Mouse (Mus musculus): ENCODE results near the gene Vmn1r4.

The Vmn1r4 gene

DNA sequence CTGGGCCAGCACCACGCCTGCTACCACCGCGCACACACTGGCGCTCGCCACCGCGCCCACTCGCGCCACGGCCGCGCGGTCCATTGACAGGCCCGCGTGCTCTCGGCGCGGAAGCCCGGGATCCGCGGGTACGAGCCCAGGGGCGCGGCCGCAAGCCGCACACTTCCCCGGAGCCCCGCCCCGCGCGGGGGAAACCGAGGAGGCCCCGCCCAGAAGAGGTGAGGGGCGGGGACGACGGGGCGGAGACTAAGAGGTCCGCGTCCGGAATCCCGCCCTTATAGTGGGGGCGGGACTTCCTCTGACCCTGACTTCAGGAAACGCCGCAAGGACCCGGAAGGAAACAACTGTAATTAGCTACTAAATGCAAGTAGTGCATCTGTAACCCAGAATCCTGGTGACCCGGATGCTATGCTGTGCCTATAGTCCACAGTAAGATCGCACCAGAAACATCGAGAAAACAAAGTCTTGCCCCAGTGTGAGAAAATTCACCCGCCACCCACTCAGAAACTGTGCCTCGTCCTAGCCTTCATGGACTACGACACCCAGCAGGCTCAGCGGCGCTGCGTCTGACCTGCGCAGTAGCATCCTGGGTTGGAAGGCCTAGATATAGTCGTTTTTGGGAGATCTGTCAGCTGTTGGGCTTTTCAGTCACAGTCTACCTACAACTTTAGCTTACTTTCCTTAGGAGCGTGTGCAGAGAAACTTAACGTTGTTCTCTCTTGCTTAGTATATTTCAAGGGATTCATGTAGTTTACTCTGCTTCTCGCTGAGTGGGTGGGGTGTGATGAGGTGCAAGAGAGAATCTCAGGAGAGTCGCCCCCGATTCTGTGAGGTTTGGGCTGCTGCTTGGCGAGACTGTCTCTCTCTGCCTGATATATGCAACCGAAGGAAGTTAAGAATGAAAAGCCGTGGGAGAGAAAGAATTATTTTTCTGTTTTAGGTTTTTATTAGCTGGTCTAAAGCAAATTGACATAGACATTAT lies at the start of gene Vmn1r4, which contains the start of gene Nt5c3:
Gene Vmn1r4, plus strand, starts transcription at position 290 of the 982 bp plus-strand sequence.
Gene Nt5c3, minus strand, starts transcription at position 207 of the 982 bp plus-strand sequence.
- in situ Hi-C loops (cut with MboI) = loop anchor here (10.0 to 25.0 kb wide), 3 partner anchors 209 to 763 kb away; partner anchors contain the start of genes Avl9 and Pyurf

DNA sequence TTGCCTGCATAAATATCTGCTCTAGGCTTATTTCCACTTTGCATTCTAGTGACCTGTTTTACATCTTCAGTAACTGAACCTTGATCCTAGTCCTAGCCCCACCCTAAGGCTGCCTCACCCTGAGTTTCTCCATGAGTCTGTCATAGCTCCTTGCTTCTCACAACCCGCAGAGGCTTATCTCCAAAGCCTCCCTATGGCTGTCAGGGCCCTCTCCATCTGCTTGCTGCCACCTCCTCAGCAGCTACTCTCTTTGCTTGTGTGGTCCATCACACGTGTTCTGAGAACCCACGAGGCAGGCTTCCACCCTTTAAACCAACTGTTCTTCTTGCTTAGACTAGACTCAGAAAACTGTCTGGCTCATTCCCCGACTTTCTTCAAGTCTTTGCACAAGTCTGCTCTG lies 46.9 kb upstream of the Vmn1r4 start:
- in situ Hi-C loops (cut with MboI) = no loop called here

DNA sequence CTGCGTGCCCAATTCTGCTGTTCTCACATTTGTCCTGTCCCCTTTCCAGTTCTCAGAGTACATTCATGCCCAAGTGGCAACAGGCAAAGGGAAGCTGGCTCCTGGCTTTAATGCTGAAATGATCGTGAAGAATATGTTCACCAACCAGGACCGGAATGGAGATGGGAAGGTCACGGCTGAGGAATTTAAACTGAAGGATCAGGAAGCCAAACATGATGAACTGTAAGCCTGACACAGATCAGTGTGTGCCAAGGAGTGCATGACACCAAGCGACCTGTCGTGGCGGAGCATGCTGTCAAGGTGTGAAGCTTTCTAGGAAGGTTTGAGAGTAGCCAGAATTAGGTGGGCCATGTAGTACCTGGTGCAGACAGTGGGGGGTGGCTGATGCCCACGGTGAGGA lies 45.8 kb upstream of the Vmn1r4 start:
- in situ Hi-C loops (cut with MboI) = no loop called here

DNA sequence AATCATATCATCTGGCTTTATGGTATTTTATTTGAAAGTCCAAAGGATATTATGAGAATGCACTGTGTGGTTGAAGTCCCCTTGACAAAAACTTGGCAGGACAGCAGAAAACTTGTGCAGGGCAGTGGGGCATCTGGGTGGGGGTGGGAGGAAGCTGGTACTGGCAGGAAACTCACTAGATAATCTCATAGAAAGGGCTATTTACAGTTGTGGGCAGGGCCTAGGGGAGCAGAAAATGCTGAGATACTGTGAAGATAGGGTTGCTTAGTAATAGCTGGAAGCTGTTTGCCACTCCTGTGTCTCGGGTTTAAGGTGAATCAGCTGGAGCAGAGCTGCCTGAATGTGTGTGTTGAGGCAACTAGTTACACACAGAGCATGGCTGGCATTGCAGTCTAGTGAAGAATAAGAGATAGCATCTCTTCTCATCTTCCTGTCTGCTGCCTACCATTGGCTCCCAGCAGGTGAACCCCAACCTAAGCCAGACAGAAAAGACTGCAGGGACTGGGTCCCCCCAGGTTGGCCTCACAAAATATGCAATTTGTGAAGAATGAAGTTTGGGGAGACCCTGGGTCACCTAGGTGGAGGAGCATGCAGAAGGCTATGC lies 44.4 kb upstream of the Vmn1r4 start:
- in situ Hi-C loops (cut with MboI) = no loop called here

DNA sequence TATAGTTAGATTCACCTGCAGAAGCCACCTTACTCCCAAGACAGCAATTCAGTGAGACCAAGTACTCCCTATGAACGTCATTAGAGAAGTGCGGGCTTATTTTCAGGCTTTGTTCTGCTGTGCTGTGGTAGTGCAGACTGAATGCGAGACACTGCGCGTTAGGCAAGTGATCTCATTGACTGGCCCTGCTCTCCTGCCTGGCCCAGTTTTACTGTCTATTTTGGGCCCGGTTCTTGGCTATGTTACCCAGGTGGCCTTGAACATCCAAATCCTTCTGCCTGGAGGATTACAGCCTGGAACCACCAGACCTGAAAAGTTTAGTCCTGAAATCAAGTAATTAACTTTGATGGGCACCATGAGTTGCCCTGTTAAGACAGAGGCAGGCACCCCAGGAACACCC lies 35.3 kb upstream of the Vmn1r4 start:
- in situ Hi-C loops (cut with MboI) = no loop called here

DNA sequence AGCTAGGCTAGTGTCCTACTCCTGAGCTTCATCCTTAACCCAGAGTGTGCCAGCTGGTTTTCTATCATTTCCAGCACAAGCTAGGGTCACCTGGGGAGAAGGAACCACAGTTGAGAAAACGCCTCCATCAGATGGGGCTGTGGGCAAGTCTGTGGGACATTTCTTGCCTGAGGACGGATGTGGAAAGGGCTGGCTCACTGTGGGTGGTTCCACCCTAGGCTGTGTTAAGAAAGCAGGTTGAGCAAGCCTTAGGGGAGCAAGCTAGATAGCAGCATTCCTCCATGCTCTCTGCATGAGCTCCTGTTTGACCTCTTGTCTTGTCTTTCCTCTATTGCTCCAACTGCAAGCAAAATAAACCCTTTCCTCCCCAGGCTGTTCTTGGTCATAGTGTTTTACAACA lies 33.1 kb upstream of the Vmn1r4 start:
- in situ Hi-C loops (cut with MboI) = no loop called here

DNA sequence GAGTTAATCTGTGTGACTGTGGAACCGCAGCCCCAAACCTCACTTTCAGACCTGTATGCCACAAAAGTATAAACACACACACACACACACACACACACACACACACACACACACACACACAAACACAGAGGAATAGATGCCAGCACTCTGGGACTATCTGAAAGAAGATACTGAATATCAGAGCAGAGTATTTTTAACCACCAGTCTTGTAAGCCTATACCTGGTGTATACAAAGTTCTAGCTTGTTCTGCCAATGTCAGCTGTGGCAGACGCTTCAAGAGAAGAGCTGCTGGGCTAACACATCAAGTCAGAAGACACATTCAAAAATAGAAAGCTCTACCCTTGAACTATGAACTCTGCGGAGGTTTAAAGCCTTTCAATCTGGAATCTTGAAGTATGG lies 24.2 kb upstream of the Vmn1r4 start:
- in situ Hi-C loops (cut with MboI) = no loop called here

DNA sequence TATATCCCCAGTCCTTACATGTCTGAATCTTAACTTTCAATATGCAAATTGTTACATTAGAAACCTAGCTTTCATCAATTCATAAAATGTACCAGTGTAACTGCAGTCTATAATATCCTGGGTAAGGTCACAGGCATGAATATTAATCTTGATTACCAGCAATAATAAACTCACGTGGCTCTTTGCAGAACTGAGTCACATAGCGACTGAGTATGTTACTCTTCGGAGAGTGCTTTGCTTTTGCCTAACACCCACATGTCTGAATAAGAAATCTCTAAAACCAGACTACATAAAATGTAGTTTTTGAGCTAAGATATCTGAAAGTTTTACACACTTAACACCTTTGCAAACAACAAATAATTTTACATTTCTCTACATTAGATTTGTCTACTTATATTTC lies 22.5 kb upstream of the Vmn1r4 start:
- in situ Hi-C loops (cut with MboI) = loop anchor here (25.0 kb wide), 1 partner anchor 786 kb away; the partner anchor contains the start of gene Pyurf

DNA sequence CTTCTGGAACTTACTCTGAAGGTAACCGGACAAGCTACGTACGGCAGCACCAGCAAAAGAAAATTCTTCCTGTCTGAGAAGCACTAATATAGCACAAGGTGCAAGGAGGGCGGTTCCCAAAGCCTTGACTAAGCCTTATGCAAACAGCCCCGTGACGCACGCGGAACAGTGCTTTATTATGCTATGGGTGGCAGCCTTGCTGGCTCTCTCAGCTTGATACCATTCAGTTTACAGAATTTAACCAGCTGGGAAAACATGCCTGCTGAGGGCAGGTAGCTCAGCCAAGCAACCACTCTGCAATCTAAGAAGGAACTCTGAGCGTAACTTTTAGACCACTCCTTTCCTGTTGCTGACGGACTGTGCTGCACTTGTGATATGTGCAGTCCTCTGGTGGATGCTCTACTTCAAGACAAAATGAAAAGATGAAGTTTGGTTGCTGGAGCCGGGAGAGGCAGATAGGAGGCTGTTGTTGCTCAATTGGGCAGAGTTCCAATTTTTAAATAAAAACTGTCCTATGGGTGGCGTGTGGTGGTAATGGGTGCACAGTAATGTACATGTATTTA lies 21.9 kb upstream of the Vmn1r4 start:
- in situ Hi-C loops (cut with MboI) = loop anchor here (25.0 kb wide), 1 partner anchor 785 kb away; the partner anchor contains the start of gene Pyurf

DNA sequence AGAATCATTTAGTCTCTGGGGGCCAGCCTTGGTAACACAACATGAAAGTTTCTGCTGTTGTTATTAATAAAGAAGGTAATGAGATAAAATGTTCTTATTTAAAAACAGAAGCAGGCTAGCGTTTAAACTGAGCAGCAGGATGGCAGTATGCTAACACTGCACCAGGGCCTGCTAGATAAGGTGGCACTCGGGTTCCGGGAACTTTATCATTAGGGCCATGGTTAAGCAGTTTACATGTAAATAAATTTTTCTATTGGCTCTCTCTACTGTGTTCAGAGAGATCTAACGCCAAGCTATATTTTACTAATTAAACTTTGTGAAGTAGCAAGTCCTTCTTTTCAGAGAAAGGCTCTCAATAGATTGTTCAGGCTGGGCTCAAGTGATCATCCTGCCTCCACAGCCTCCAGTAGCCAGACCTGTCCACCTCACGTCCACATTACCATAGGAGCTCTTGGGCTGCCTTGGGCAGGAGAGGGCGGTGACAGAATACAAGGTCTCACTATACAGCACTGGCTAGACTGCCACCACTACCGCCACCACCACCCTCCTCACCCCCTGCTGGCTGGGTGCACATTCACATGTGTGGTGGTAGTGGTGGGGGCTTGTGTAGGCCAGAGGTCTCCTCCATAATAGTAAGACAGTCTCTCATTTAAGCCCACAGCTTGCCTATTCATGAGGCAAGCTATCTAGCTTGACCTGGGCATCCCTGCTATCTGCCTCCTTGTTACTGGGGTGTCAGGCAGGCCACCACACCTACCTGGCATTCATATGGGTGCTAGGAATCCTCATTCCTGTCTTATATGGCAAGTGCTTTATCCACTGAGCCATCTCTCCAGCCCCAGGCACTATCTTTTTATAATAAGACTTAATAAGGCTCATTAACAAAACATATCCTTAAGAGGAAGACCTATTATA lies 21.0 kb upstream of the Vmn1r4 start:
- in situ Hi-C loops (cut with MboI) = loop anchor here (25.0 kb wide), 1 partner anchor 784 kb away; the partner anchor contains the start of gene Pyurf

DNA sequence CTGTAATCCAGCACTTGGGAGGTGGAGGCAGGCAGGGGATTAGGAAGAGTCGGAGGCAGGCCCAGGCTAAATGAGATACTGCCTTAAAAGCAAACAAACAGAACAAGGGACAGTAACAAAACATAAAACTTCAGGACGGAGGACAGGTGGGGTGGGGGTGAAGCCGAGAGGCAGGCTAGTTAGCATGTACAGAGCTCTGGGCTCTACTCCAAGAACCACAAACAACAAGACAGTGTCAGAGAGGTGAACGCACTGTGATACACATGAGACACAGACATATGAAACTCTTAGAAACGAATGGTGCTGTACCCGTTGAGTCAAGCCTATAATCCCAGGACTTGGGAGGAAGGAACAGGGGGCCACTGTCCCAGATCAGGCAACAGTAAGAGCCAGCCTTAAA lies 20.0 kb upstream of the Vmn1r4 start:
- in situ Hi-C loops (cut with MboI) = loop anchor here (25.0 kb wide), 1 partner anchor 783 kb away; the partner anchor contains the start of gene Pyurf

DNA sequence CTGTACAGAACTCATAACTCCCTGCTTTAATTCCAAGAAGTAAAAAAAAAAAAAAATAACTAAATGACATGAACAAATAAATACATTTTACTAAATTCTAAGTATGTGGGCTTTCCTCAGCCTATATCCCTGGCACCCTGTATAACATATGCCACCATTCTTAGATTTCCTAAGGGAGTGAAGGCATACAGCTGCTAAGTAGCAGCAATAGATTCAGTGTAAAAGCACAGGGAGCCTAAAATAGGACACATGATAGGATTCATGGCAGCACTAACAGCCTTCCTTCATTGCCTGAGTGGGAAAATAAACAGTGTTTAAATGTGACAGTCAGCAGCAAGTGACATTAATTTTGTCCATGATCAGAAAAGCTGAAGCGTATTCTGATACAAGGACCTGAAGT lies 19.5 kb upstream of the Vmn1r4 start:
- in situ Hi-C loops (cut with MboI) = loop anchor here (25.0 kb wide), 1 partner anchor 783 kb away; the partner anchor contains the start of gene Pyurf

DNA sequence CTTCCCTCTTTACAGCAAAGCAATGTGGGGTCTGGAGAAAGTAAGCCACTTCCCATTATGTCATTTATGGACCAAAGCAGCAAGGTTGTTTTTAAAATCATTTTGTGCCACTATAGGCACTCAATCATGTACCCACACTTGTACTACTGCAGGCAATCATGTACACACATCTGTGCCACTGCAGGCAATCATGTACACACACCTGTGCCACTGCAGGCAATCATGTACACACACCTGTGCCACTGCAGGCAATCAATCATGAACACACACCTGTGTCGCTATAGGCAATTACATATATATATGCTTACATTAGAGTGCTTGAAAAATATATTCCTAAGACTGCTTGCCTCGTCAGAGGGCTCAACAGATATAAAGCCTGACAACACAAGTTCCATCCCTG lies 18.8 kb upstream of the Vmn1r4 start:
- in situ Hi-C loops (cut with MboI) = loop anchor here (5.0 to 25.0 kb wide), 2 partner anchors 93 to 782 kb away; partner anchors contain the start of gene Pyurf

DNA sequence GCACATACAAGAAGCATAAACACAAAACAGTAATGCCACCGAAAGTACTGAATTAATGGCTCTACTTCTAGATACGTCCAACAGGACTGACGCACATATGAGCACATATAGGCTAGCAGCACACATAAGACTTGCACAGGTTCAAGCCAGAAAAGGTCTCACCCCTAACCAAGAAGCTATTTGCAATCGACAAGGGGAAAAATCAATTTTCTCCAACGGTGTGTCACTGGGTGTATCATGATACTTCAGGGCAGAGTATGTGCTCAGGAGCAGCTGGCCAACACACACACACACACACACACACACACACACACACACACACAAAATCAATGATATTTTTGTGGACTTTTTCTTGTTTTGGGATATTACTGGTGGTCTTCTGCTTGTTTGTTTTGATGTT lies 18.3 kb upstream of the Vmn1r4 start:
- in situ Hi-C loops (cut with MboI) = loop anchor here (5.0 to 25.0 kb wide), 2 partner anchors 93 to 782 kb away; partner anchors contain the start of gene Pyurf

DNA sequence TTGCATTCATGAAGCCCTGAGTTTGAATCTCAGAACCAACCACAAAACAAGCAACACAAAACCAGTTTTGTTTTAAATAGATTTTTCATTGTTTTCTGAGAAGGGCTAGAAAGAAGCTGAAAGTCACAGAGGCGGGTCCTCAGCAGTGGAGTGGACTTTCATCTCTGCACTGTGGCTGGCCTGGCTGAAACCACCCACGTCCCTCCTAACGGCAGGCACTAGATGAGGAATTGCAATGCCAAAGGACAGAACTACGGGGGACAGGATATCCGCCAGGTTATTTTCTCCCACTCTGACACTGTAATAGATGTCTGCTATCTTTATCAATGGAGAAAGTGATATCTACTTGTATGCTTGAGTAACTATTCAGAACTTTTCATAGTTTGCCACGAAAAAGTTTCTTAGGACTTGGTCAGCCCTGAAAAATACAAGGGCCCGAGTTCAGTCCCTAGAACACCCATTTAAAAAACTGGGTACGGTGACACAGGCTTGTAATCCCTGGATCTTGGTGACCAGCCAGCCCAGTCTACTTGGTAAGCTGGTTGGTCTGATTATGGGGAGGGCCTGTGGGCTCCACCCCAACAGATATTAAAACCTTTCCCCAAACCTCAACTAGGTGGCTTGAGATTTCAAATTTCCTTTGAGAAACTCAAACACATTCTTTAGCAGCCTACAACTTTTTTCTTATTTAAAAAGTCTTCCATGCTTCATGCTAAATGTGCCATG lies 17.5 kb upstream of the Vmn1r4 start:
- in situ Hi-C loops (cut with MboI) = loop anchor here (5.0 to 25.0 kb wide), 2 partner anchors 94 to 781 kb away; partner anchors contain the start of gene Pyurf

DNA sequence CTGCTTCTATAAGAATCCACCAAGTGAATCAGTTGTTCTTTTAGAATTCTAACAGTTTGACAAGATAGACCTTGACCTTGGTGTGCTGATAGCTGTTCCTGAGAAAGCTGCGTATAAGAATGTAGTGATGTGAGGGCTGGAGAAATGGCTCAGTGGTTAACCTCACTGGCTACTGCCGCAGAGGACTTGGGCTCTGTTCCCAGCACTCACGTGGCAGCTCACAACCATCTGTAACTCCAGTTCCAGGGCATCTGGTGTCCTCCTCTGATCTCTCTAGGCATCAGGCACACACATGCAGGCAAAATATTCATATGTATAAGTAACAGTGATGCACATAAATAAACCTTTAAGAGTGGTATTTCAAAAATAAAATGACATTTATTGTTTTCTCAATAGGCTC lies 15.8 kb upstream of the Vmn1r4 start:
- in situ Hi-C loops (cut with MboI) = loop anchor here (5.0 to 25.0 kb wide), 2 partner anchors 96 to 779 kb away; partner anchors contain the start of gene Pyurf

DNA sequence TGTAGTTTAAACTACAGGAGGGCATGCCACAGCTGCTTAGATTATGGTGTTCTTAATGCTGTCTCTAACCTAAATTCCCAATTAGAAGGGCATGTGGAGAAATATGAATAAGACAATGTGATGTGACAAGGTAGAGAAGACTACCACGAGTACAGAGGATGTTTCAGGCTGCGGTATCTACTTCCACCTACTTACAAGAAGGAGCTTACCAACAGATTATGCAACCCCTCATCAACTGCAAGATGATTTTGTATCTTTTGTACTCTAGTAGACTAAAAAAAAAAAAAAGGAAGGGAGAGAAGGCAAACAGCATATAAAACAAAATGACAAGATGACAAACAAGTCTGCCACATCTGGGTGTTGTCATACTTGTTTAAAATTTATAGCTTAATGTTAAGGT lies 15.4 kb upstream of the Vmn1r4 start:
- in situ Hi-C loops (cut with MboI) = loop anchor here (5.0 to 25.0 kb wide), 2 partner anchors 96 to 779 kb away; partner anchors contain the start of gene Pyurf

DNA sequence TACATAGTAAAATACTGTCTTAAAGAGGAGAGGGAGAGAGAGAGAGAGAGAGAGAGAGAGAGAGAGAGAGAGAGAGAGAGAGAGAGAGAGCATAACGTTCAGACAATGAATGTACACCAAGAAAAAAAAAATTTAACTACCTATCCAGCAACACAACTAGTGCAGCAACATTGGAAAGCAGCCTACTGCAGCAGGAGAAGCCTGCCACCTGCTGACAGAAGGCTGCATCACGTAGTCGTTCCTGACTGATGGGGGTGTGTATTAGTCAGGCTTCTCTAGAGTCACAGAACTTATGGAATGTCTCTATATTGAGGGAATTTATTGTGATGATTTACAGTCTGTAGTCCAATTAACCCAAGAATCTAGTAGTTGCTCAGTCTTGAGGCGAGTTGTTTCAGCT lies 14.9 kb upstream of the Vmn1r4 start:
- in situ Hi-C loops (cut with MboI) = loop anchor here (5.0 to 25.0 kb wide), 2 partner anchors 97 to 778 kb away; partner anchors contain the start of gene Pyurf

DNA sequence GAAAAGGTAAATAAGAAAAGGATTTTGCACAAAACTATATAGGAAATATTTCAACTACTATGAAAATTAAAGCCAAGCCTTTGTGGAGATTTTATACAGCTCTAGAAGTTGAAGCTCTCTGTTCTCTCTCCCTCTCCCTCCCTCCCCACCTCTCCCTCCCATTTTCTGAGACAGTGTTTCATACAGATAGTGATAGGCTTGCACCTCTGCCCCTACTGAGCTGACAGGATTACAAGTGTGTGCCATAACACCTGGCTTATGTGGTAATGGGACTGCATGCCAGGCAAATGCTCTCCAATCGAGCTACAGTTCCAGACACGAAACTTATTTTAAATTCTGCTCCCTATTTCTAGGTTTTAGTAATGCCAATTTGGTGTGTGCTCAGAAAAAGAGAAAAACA lies 12.9 kb upstream of the Vmn1r4 start:
- in situ Hi-C loops (cut with MboI) = loop anchor here (25.0 kb wide), 1 partner anchor 776 kb away; the partner anchor contains the start of gene Pyurf
